Mouse (Mus musculus) ovary, adult 18-20 months (tissue): Measurements from ENCODE around the gene Marcksl1.
"Not testable (repeated sequence)": the region's sequence is repeated elsewhere in the genome, so short reads cannot be mapped to it uniquely, and the experiment has no call there.

ENCODE experiments used
- DNase-seq: peaks from one replicate; pipeline ENCODE4 v3.0.0; 2022; ENCODE audit warnings: low spot score, mixed read lengths

Marcksl1 gene

DNA sequence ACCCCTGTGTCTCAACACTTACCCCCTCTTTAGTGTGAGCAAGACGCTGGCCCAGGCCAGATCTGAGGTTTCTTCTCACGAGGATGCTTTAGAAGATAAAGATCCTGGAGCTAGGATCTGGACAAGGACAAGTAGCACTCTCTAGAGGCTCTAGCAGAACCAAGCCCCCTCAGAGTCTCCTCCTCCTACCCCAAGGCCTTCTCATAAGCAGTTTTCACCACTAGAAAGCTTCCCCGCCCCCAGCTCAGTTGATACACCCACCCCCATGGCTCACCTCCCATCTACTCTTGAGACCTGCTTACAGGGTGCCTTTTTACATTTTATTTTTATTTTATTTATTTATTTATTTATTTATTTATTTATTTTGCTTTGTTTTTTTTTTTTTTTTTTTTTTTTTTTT is 3.7 kb upstream of the Marcksl1 start:
- DNase-seq: no peak

DNA sequence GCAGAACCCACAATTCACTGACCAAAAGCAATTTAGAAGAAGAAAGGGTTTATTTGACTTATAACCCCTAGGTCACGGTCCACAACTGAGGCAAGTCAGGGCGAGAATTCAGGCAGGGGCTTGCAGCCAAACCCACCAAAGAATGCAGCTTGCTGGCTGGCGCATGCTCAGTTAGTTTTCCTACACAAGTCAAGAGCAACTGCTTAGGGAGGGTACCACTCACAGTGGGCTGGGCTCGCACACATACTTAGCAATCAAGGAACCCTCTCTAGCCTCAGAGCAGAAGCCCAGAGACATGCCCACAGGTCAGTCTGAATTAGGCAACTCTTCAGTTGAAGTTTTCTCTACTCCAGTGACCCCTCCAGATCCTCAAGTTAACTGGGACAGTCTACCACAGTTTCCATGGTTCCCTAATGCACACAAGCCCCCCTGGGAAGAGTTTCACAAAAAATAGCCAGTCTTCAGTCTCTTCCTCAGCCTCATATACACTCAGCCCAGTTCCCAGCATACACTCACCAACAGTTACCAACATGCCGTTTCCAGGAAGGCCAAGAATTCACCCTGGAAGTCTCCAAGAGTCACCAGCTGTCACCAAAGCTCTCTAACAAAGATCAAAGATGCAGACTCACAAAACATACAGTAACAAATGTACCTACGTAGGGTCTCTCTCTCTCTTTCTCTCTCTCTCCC is 2.5 kb upstream of the Marcksl1 start:
- no peak for DNase-seq

DNA sequence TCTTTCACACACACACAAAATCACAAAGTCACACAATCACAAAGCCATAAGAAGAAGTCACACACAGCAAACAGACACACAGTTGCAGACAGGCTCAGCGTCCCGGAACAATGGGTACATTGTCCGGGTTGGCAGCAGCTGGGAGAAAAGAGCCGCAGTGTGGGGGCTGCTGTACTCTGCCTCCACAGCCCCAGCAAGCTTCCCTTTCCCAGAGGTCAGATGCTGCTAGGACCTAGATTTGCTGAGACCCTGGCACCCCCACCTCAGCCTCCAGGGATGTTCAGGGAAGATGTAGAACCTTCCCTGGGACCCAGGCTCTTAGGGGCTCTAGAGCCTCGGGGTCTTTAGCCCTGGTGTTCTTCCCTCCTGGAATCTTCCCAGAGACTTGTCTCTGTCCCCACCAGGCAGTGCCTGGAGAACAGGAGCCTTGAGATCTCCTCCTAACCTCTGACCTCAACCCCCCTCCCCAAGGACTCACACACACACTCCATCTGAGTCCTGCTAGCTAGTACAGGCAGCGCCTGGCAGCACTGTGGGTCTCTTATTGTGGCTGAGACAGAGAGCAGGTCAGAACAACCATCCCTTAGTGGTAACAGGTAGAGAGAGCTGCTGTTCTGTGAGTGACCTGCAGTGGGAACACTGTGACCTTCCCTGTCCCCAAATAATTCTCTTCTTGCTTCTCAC is 1.8 kb upstream of the Marcksl1 start:
- no peak for DNase-seq

DNA sequence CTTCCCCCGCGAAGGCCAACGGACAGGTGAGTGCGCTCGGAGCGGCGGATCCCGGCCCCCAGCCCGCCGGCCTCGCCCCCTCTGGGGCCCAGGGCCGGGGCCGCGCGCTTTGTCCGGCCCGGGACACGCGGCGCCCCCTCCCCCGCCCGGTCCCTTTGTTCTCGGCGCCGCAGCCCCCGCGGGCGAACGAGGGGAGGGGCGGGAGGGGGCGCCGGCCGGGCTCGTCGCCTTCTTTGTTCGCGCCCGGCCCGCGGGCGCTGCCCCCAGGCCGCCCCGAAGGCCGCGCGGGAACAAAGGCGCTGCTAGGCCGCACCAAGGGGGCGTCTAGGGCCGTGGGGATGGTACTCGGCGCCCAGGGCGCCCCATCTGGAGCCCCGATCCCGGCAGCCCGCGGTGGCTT is 510 bp downstream of the Marcksl1 start:
- no peak for DNase-seq

DNA sequence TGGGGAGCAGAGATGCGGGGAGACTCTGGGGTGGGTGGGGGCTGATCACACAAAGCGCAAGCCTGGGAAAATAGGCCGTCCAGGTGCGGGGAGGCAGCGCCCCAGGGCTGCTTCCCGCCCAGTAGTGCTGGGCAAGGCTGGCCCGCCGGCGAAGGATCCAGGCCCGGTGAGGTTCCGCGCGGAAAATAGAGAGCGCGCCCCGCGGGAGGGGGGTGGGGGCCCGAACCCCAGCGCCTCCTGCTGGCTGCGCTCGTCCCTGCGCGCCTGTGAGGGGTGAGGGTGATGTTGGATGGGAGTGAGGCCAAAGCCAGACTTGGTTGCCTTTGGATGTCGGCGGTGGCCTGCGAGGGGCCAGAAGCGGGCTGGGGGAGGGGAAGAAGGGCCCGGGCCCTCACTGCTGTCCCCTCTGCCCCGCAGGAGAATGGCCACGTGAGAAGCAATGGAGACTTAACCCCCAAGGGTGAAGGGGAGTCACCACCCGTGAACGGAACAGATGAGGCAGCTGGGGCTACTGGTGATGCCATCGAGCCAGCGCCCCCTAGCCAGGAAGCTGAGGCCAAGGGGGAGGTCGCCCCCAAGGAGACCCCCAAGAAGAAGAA is 1.0 kb downstream of the Marcksl1 start:
- DNase-seq: no peak

DNA sequence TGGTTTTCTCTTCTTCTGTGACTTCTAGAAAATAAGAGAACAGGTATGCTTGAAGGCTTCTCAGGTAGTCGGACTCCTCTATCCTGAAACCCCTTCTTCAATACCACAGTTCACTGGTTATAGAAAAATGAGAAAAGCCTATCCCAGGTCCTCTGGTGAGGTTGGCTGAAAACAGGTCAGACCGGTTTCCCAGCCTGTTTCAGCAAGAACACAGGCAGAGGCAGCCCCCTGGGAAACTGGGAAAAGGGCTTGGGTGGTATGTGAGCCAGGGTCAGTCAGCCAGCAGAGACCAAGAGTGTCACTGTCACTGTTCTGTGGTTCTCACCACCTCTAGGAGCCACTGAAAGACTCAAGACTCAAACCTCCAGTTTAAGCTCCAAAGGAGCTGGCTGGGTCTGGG is 3.5 kb downstream of the Marcksl1 start:
- DNase-seq: no peak

DNA sequence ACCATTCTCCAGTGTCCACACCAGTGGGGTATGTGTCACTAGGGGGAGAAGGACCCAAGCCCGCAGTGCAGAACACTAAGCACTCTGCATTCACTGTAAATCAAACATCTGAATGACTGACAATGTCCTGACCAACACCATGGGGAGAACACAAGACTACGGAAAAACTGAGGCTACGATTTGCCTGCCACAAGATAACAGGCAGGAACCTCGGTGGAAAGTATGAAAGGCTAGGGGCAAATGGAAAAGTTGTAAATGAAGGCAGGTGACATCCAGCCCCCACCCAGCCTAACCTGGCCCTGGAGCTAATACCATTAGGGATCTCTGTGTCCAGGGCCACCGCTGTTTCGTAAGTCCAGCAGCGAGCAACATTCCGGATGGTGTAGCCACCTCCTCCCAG is 5.1 kb downstream of the Marcksl1 start:
- DNase-seq: no peak

DNA sequence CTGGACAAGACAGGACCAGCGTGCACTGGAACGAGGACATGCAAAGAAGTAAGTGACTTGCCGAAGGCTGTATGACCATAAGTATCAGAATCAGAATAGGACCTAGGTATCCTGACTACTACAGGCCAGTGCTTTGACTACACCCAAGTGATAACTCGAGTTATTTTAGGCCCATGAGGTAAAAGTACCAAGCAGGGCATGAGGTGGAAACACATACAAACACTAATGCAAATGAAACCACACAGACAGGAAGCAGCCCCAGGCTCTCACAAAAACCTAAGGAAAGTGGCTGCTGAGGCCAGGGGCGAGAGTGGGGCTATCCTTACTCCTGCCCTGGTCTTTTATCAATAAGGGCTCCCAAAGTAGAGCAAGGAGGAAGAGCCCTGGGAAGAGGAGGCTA is 12.0 kb downstream of the Marcksl1 start:
- no peak for DNase-seq

DNA sequence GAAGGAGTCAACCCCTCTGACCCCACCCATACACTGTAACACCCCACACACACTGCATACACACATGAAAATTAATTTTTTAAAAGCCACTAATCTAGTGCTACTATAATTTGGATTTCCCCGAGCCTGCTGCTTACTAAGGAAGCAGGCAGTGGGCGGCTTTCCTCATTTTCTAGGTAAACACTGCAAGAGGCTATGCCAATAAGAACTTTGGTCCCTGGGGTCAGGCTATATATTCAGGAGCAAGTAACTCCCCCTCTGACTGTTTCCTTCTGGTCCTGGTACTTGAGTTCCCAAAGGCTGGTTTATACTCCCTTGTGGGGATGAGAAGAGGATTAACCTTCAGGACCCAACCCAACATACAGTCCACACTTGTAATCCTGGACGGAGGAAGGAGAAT is 12.5 kb downstream of the Marcksl1 start:
- no peak for DNase-seq

DNA sequence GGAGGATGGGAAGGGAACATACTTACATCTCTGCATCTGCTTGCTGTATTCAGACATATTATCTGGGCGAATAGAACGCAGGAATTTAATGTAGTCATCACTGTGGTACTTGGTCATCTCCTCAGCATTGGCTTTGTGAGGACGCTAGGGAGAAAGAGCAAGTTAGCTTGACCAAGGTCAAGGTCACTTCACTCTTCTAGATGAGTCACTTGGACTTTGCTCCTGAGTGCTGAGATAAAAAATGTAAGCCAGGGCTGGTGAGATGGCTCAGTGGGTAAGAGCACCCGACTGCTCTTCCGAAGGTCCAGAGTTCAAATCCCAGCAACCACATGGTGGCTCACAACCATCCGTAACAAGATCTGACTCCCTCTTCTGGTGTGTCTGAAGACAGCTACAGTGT is 15.5 kb downstream of the Marcksl1 start:
- DNase-seq: not testable (repeated sequence)

DNA sequence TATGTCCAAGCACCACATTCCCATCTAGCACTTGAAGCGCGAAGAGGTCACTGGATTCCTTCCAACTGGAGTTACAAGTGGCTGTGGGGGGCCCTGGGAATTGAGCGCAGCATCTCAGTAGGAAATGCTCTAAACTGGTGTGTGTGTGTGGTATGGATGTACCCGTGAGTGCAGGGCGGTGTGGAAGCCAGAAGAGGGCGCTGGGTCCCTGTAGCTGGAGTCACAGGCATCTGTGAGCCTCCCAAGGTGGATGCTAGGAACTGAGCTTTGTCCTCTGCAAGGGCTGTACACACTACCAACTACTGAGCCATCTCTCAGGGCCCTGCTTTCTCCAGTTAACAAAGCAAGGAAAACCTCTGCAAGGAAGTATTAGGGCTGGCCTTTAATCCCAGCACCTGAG is 26.6 kb downstream of the Marcksl1 start:
- no peak for DNase-seq

DNA sequence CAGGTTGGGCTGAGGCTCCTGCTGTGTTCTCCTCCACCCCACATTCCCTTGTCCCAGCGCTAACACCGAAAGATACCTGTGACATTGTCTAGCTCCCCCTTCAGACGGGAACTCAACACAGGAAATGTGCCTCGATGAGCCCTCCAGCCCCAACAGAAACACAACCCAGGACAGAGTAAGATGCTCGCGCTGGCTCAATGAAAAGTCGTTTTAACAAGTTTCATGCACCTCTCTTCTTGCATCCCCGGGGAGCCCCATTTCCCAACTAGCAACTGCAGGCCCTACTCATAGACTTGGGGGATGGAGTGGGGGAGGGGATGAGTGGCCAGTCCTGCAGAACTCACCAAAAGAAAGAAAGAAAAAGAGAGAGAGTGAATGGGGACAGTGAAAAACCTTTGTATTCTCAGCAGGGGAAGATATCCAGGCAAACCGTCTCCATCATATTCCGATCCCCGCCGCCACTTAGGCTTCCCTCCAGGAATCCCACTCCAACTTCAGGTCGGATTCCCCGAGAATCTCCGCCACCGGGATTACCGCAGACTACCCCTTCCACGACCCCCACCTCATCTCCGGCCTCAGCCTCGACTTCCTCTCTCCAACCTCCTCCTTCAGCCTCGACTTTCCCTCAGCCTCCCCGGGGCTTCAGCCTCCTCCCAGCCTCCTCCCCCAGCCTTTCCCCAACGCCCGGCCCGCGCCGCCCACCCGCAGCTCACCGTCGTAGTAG is 28.6 kb downstream of the Marcksl1 start:
- DNase-seq: no peak

DNA sequence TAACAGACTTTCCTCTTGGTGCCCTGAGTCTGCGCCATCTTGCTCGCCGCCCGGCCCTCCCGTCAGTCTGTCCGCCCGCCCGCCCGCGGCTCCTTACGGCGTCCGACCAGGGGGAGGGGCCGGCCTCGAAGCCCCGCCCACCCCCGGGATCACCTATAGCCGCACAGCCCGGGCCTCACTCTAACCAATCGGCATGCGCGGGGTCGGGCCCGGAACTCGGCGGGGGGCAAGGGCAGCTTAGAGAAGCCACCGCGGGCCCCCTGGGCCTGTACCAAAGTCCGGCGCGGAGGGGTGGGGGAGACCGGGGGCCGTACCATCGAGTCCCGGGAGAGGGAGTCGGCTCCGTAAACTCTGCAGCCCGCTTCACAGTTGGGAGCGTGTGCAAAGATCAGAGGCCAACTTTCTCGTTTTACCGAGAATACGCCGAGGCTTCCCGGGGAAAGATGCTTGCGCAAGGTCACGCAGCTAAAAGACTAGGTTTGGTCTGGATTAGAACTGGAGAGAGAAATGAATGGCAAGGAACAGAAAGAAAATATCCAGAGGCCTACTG is 29.3 kb downstream of the Marcksl1 start, which contains the start of gene Hdac1:
Gene Hdac1 (minus strand): TSS at position 122 of the 550 bp plus-strand sequence.
- DNase-seq: peak; percentile 98

DNA sequence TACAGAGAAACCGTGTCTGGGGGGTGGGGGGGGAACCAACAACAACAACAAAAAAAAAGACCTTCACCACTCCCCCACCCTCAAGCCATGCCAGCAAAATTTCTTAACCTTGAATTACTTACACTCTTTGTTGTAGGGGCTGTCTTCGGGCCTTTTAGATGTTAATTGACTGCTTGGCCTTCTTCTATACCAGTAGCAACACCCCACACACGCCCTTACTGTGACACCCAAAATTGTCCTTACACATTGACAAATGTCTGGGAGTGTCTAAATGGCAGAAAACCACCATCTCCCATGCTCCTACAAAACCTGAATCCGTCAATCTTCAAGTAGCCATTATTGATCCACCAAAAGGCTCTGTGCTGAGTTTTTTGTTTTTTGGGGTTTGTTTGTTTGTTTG is 30.7 kb downstream of the Marcksl1 start:
- no peak for DNase-seq

DNA sequence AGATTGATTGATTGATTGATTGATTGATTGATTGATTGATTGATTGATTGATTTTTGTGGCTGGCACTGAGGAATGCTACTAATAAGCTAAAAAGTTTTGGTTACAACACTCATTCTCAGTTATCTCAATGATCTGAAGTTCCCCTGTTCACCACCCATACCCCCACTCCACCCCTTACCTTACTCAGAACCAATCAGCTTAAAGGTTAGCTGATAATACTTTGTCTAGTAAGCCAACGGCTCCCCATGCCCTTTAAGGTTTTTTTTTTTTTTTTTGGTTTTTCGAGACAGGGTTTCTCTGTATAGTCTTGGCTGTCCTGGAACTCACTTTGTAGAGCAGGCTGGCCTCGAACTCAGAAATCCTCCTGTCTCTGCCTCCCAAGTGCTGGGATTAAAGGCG is 34.2 kb downstream of the Marcksl1 start:
- DNase-seq: not testable (repeated sequence)

DNA sequence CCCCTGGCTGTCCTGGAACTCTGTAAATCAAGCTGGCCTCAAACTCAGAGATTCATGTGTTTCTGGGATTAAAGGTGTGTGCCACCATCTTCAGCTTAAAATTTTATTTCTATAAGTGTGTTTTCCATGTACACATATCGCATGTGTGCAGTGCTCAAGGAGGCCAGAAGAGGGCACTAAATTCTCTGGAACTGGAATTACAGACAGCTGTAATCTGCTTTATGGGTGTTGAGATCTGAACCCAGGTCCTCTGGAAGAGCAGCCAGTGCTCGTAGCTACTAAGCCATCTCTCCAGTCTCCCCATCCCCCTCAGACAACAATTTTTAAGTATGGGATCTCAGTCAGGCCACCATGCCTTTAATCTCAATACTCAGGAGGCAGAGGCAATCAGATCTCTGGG is 35.9 kb downstream of the Marcksl1 start:
- no peak for DNase-seq

DNA sequence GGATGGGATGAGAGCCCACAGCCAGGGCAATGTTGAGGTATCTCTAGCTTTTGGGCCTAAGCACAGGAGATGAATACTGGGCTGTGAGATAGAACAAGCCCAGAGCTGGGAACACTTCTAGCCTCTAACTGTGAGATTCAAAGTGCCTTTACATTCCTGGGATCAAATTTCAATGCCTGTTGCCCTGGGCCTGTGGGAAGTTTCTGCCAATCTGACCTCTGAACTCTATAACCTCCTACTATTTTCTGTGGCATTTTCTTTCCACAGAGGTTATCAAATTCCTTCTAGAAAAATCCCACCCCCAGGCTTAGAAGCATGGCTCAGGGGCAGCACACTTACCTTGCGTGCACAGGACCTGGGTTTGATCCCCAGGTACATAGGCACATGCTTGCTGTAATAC is 36.9 kb downstream of the Marcksl1 start:
- no peak for DNase-seq

DNA sequence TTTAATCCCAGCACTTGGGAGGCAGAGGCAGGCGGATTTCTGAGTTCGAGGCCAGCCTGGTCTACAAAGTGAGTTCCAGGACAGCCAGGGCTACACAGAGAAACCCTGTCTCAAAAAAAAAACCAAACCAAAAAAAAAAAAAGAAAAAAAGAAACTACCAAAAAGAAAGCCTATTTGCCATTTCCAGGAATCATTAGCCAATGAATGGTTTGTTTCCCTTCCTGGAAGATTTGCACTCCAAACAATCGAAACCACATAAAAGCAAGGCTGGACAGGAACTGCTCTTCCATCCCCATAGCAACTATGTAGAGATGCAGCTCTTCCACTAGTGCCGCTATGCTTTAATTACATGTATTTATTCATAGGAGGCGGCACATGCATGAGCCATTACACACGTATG is 41.1 kb downstream of the Marcksl1 start:
- DNase-seq: not testable (repeated sequence)

DNA sequence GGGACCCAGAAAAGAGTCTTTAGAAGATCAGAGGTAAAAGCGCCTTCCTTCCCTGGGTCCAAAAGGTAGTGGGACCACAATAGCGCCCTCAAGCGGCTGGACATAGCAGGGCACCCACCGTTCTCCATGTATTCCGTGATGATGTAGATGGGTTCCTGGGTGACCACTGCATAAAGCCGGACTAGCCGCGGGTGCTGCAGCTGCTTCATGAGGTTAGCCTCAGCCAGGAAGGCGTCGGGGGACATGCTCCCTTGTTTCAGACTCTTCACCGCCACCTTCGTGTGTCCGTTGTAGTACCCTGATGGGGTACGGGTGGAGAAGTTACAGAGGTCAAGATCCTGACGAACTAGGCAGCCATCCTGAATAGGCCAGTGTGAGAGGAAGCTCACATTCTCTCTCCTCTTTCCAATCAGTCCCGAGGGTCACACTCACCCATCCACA is 42.1 kb downstream of the Marcksl1 start:
- DNase-seq: no peak

DNA sequence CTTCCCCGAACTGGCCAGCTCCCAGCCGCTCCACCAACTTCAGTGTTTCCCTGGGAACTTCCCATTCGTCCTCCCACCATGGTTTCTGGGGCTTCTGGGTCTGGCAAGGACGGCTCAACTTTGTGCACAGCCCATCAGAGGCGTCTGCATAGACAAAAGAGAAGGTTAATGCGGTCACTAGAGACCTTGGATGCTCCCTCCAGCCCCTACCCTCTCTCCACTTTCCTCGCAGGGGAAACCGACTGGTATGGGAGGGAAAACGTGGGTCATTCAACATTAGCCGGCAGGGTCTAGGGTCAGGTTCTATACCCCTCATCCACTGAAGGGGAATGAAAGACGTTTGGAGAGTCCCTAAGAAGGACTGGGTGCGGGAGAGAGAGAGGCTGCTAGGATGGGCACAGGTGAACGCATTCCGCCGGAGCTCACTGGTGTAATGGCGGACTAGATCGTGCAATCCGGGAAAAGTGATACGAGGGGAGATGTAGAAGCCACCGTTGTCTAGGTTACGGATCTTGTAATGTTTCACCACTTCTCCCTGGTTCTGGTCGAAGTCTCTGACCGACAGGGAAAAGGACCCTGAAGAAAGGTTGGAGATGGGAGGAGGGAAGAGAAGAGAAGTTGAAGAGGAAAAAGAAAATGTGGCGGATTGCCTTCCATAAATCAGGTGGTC is 42.6 kb downstream of the Marcksl1 start:
- DNase-seq: no peak

DNA sequence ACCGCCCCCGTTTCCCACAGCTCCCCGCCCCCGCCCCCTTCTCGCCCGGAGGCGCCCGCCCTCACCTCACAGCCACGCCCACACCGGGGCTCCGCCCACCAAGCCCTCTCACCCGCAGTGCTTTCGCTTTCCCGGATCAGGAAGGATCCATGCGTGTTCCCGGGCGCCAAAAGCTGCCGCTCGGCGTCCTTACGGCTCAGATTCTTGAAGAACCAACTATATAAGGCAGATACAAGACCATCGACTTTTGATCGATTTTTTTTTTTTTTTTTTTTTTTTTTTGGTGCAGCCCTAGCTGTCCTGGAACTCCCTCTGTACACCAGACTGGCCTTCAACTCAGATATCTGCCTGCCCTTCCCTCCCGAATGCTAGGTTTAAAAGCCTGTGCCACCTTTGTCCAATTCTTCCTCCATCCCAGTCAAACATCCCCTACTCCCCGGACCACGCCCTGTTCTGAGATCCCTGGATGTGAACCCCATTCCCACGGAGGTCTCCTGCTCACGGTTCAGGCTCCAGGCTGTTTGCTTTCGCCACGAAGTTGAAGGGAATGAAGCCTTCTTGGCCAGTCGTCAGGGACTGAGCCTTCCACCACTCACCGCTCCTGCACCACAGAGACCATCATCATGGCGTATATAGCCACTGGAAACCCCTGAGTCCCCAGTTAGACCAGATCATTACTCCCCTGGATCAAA is 43.3 kb downstream of the Marcksl1 start:
- DNase-seq: peak; percentile 83
